Mouse (Mus musculus) heart, embryonic 12.5 days (tissue): ENCODE measurements around the gene Hyal3. TPM values are rescaled to one million over a fixed set of nuclear protein-coding genes. Genes with fewer than 3 reads are reported as not detected.
A peak's percentile ranks its signal among the peaks of the same experiment; 100 is the strongest.

Source experiments
- ATAC-seq: fragments of 200-750 bp; cut with Nextera tagmentation; 2 replicates; pipeline ENCODE4 v1.8.0; 2017; ENCODE audit warnings: moderate TSS enrichment, moderate library complexity; ENCODE audit not compliant: insufficient number of reproducible peaks, low FRiP score
- H3K27ac ChIP-seq: fragments of 300-500 bp; sonication (generic); 2 replicates; pipeline ENCODE4 v1.5.1; 2016; ENCODE audit warnings: mild to moderate bottlenecking, moderate library complexity; ENCODE audit not compliant: poor library complexity, severe bottlenecking
- H3K27me3 ChIP-seq: fragments of 300-500 bp; sonication (generic); replicated peaks from 2 replicates; pipeline ENCODE4 v1.6.1; 2016; ENCODE audit warnings: mild to moderate bottlenecking, moderate library complexity
- H3K36me3 ChIP-seq: fragments of 300-500 bp; sonication (generic); 2 replicates; pipeline ENCODE4 v1.6.1; 2016; ENCODE audit warnings: mild to moderate bottlenecking, moderate library complexity
- H3K4me1 ChIP-seq: fragments of 300-500 bp; sonication (generic); replicated peaks from 2 replicates; pipeline ENCODE4 v1.6.1; 2016; ENCODE audit warnings: mild to moderate bottlenecking
- H3K4me2 ChIP-seq: fragments of 300-500 bp; sonication (generic); 2 replicates; pipeline ENCODE4 v1.6.1; 2016; ENCODE audit warnings: mild to moderate bottlenecking, moderate library complexity
- H3K4me3 ChIP-seq: fragments of 300-500 bp; sonication (generic); 2 replicates; pipeline ENCODE4 v1.5.1; 2016; ENCODE audit warnings: mild to moderate bottlenecking
- H3K9ac ChIP-seq: fragments of 300-500 bp; sonication (generic); 2 replicates; pipeline ENCODE4 v1.6.1; 2016; ENCODE audit warnings: mild to moderate bottlenecking, moderate library complexity
- H3K9me3 ChIP-seq: fragments of 300-500 bp; sonication (generic); replicated peaks from 2 replicates; pipeline ENCODE4 v1.6.1; 2016; ENCODE audit warnings: mild to moderate bottlenecking, moderate library complexity
- WGBS: fragments of 180-500 bp; shearing (Covaris S2); methylation state at CpG from one replicate; pipeline ENCODE4 v1.1.7; 2016; 5-methylcytosine and 5-hydroxymethylcytosine counted together
- polyA plus RNA-seq: library from polyadenylated mRNA; unstranded; fragments of >200 nt; fragmentation: Nextera tagmentation; extraction: Ambion mirVana; gene quantifications from 2 replicates; pipeline ENCODE4 v1.2.1, GENCODE M21; 2016

Hyal3 gene
- polyA plus RNA-seq, 1 experiment from 2014 or later: 0.64 TPM

DNA sequence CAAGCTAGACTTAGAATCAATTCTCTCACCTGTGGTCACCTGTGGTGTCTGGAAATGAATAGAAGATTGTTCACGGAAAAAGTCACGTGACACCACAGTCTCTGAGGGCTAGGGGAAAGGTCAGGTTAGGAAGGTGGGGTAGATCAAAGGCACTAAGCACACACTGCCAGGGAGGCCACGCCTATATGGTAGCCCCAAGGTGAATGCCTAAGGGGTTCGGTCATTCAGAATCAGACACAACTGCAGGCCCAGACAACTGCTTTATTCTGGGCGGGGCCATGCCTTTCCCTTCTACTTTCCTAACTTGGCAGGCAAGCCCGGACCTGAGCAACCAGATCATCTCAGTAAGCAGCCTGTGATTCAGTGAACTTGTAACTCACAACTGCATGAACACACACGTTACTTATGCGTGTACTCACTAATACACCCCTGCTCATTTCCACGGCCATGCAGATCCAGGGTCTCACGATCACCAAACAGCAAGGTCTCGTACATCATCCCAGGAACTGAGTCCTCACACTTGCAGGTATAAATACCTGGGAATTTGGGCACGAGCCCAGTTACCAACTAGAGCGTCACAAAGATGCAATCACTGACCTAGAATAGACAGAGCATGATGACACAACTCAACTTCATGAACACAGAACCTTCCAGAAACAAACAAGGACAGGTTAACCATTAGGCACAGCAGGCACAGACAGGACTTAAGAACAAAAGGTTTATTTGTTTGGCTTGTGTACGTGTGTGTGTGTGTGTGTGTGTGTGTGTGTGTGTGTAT is 4.8 kb upstream of the Hyal3 start:
- Histone ChIP-seq H3K9ac (no peak overlapping the region), H3K27me3 (no peaks in the 10 kb centered on the region), H3K4me3 (no peak overlapping the region), H3K27ac (no peak overlapping the region), H3K4me2 (no peak overlapping the region), H3K4me1 (peaks cover 43% of the 10 kb centered on the region), H3K9me3 (no peaks in the 10 kb centered on the region), H3K36me3 (peaks cover 40% of the 10 kb centered on the region)
- 85% methylated on average over 14 of the region's 14 CpGs for WGBS
- ATAC-seq: no peak

DNA sequence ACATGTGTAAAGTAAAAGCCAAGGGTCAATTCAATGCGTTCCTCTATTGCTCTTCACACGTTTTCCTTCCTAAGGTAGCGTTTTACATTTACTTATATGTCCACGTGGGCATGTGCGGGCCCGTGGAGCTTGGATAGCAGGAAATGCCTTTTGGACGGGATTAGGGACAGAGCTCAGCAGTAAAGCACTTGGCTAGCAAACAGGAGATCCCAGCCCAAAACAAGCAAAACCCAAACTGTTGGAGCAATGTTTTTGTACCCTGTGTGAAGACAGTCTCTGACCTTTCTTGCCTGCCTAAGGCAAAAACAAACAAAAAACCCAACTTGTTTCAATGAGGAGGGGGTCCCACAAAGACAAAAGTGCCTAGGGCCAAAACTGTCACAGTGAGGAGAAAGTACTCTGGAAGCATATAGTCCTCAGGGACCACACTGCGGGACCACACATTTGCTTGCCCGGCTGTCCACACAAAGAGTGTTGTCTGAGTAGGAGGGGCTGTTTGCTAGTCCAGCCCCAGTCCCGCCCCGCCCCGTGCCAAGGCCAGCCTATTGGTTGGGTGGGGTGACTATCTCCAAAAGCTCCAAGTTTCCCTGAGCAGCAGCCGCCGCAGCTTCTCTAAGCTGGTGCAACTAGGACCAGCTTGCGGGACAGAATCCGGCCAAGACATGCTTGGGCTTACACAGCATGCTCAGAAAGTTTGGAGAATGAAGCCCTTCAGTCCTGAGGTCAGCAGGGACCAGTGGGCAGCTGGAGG is 4.1 kb upstream of the Hyal3 start, which contains the start of gene Hyal1:
Gene Hyal1, plus strand, starts transcription at position 571 of the 751 bp plus-strand sequence.
- Histone ChIP-seq H3K27ac (no peak within 1 kb of the TSS; the same call in 1 of the 2 replicates), H3K36me3 (peaks cover 32% of the 10 kb centered on the region), H3K4me3 (peak within 1 kb of the TSS; percentile 40), H3K4me2 (peak within 1 kb of the TSS; percentile 70), H3K4me1 (peaks cover 40% of the 10 kb centered on the region), H3K27me3 (no peaks in the 10 kb centered on the region), H3K9me3 (no peaks in the 10 kb centered on the region), H3K9ac (peak within 1 kb of the TSS; percentile 58)
- peak; percentile 84 for ATAC-seq
- WGBS: 26% methylated on average over 16 of the region's 16 CpGs

- Histone ChIP-seq H3K4me2 (no peak overlapping the region), H3K4me1 (peaks cover 38% of the 10 kb centered on the region), H3K9ac (no peak overlapping the region), H3K27me3 (no peaks in the 10 kb centered on the region), H3K4me3 (no peak overlapping the region), H3K27ac (no peak overlapping the region), H3K9me3 (no peaks in the 10 kb centered on the region), H3K36me3 (peaks cover 19% of the 10 kb centered on the region)
- WGBS: 89% methylated on average over 10 of the region's 10 CpGs
- ATAC-seq: no peak
Measured at GRCm38 (mm10) chr9:107577871-107578270, 2.7 kb upstream of the Hyal3 start.

DNA sequence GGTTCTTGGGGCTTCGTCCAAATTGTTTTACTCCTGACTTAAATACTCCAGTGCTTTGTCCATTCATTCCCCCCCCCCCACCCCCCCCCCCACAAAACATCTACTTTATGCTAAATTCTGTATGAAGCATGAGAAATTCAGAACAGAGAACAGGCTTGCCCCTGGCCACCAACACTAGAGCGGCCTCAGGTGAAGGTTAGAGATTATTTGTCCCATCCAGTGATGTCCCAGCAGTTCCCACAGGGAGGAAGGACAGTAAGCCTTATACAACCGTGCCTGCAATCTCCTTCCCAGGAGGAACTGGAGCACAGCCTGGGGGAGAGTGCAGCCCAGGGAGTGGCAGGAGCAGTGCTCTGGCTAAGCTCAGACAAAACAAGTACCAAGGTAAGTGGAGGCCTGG is 2.0 kb upstream of the Hyal3 start, which contains the start of gene Naa80:
Gene Naa80, plus strand, starts transcription at position 301 of the 400 bp plus-strand sequence.
- WGBS: 69% methylated on average over 3 of the region's 3 CpGs
- no peak within 1 kb of the TSS for H3K27ac ChIP-seq
- H3K9ac ChIP-seq: peak within 1 kb of the TSS; percentile 14; the same call in 1 of the 2 replicates
- H3K36me3 ChIP-seq: peaks cover 19% of the 10 kb centered on the region
- no peaks in the 10 kb centered on the region for H3K9me3 ChIP-seq
- no peaks in the 10 kb centered on the region for H3K27me3 ChIP-seq
- 0 out of 2 replicates have a peak within 1 kb of the TSS, but pooled peaks have one; percentile 94 for H3K4me2 ChIP-seq
- H3K4me3 ChIP-seq: no peak within 1 kb of the TSS
- H3K4me1 ChIP-seq: peaks cover 38% of the 10 kb centered on the region
- ATAC-seq: no peak

DNA sequence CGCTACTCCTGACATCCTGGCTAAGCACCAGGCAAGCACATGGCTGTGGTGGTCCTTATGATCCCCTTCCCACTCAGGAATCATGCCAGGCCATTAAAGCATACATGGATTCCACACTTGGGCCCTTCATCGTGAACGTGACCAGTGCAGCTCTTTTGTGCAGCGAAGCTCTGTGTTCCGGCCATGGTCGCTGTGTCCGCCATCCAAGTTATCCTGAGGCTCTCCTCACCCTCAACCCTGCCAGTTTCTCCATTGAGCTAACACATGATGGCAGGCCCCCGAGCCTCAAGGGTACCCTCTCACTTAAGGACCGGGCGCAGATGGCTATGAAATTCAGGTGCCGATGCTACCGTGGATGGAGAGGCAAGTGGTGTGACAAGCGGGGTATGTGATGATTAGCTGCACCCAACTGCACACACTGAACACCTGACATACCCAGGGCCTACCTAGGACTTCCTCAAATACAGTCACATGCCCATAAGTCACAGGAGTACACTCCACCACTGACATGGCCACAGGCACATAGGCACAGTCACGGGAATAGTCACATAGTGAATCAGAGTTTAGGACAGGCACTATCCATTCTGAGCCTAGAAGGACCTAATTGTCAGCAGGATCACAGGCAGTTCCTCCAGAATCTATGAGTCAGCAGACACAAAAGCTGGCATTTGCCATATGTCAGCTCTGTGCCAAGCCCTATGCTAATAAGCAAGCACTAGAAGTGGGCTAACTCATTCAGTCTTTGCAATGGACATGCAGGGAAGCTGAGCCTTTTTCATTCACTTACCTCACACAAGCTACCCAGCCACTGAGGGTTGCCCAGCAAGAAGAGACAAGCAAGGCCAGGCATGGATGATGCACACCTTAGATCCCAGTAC is 1.4 kb upstream of the Hyal3 start:
- Histone ChIP-seq H3K9ac (peak overlapping the region; percentile 14; the same call in 1 of the 2 replicates), H3K36me3 (peaks cover 19% of the 10 kb centered on the region), H3K4me1 (peaks cover 38% of the 10 kb centered on the region), H3K4me3 (no peak overlapping the region), H3K27me3 (no peaks in the 10 kb centered on the region), H3K27ac (no peak overlapping the region), H3K4me2 (0 out of 2 replicates have a peak overlapping the region, but pooled peaks have one; percentile 94), H3K9me3 (no peaks in the 10 kb centered on the region)
- no peak for ATAC-seq
- 90% methylated on average over 14 of the region's 14 CpGs for WGBS

DNA sequence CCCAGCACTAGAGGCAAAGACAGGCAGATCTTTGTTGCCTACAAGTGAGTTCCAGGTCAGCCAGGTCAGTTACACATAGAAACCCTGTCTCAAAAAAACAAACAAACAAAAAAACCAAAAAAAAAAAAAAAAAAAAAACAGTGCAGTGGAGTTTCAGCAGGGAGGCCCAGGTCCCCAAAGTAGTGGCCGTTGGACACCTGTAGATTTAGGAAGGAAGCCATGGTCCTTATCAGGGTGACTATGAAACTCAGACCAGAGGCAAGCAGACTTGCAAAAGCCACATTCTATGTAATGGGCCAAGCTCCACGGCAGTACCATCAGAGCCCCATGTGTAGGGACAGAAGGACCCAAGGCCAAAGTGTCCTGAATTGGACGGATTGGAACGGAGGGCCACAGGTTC is 966 bp downstream of the Hyal3 start:
- Histone ChIP-seq H3K4me3 (peak overlapping the region; percentile 67), H3K4me1 (peaks cover 37% of the 10 kb centered on the region), H3K9me3 (no peaks in the 10 kb centered on the region), H3K36me3 (peaks cover 11% of the 10 kb centered on the region), H3K9ac (peak overlapping the region; percentile 87; the same call in 1 of the 2 replicates), H3K4me2 (peak overlapping the region; percentile 94), H3K27ac (no peak overlapping the region), H3K27me3 (no peaks in the 10 kb centered on the region)
- WGBS: 77% methylated on average over 4 of the region's 4 CpGs
- no peak for ATAC-seq

GRCm38 (mm10) chr9:107582509-107583062 is 2.0 kb downstream of the Hyal3 start:
- H3K4me1 ChIP-seq: peaks cover 29% of the 10 kb centered on the region
- H3K4me3 ChIP-seq: no peak overlapping the region
- no peak overlapping the region for H3K4me2 ChIP-seq
- no peak overlapping the region for H3K27ac ChIP-seq
- no peak for ATAC-seq
- no peak overlapping the region for H3K9ac ChIP-seq
- WGBS: 85% methylated on average over 7 of the region's 7 CpGs
- peaks cover 11% of the 10 kb centered on the region for H3K36me3 ChIP-seq
- H3K27me3 ChIP-seq: no peaks in the 10 kb centered on the region
- H3K9me3 ChIP-seq: no peaks in the 10 kb centered on the region

DNA sequence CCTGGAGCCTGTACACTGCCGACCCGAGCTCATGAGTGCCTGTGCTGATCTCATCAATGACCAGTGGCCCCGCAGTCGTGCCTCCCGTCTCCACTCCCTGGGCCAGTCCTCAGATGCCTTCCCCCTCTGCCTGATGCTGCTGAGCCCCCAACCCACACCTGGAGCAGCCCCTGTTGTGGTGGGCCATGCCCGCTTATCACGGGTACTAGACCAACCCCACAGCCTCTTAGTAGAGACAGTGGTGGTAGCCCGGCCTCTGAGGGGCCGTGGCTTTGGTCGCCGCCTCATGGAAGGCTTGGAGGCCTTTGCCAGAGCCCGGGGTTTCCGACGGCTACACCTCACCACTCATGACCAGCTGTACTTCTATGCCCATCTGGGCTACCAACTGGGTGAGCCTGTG is 2.6 kb downstream of the Hyal3 start:
- WGBS: 88% methylated on average over 14 of the region's 14 CpGs
- peaks cover 29% of the 10 kb centered on the region for H3K4me1 ChIP-seq

DNA sequence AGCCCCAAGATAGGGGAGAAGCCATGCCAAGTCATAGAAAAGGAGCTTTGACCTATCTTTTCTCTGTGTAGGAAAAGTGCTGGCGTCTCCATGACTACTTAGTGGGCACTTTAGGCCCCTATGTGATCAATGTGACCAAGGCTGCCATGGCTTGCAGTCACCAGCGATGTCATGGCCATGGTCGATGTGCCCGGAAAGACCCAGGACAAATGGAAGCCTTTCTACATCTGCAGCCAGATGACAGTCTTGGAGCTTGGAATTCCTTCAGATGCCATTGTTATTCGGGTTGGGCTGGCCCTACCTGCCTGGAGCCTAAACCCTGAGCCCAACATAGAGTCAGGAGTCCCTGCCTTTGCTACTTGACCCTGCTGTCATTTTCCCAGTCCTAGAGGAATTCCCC is 5.9 kb downstream of the Hyal3 start:
- Histone ChIP-seq H3K4me2 (peak overlapping the region; percentile 24), H3K27ac (peak overlapping the region; percentile 41), H3K36me3 (peaks cover 36% of the 10 kb centered on the region), H3K9ac (no peak overlapping the region), H3K27me3 (no peaks in the 10 kb centered on the region), H3K4me3 (no peak overlapping the region), H3K4me1 (peaks cover 45% of the 10 kb centered on the region), H3K9me3 (no peaks in the 10 kb centered on the region)
- ATAC-seq: no peak
- WGBS: 87% methylated on average over 5 of the region's 5 CpGs

More for the DNA sequence above, 2.6 kb downstream of the Hyal3 start:
- H3K9ac ChIP-seq: no peak overlapping the region
- no peak for ATAC-seq
- H3K9me3 ChIP-seq: no peaks in the 10 kb centered on the region
- no peak overlapping the region for H3K4me2 ChIP-seq
- H3K36me3 ChIP-seq: peaks cover 11% of the 10 kb centered on the region
- no peak overlapping the region for H3K27ac ChIP-seq
- no peak overlapping the region for H3K4me3 ChIP-seq
- H3K27me3 ChIP-seq: no peaks in the 10 kb centered on the region

DNA sequence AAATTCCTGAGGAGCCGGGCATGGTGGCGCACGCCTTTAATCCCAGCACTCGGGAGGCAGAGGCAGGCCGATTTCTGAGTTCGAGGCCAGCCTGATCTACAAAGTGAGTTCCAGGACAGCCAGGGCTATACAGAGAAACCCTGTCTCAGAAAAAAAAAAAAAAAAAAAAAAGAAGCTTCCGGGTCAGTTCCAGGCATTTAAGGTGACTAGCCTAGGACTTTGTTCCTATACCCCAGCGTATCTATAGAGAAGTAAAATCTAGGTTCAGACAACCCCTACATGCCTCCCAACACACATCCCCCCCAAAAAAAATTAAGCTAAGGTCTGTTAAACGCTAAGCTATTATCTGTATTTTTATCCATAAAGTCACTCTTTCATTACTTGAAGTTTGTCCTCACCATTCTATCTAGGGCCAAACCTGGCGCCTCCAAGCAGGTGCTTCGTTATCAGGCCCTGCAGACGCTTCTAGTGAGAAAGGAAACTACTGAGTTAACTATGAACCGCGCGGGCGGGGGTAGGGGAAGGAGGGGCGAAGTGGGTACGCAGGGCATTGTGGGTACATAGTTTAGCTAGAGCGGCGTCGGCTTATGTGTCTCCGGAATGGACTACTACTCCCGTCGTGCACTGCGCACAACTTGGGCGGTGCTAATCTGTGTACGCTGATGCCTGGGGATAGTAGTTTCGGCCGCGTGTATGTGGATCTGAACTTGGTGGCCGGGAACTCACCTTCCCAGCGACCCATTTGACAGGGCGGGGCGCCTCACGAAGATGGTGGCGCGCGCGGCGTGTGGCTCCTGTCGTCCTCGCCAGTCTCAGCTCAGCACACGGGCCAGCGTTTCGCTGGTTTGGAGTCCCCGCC is 6.6 kb downstream of the Hyal3 start, which contains the start of gene Ifrd2:
Gene Ifrd2, plus strand, starts transcription at position 669 of the 859 bp plus-strand sequence.
- ATAC-seq: peak; percentile 97
- peak within 1 kb of the TSS; percentile 72 for H3K27ac ChIP-seq

More for the DNA sequence above, 6.6 kb downstream of the Hyal3 start, which contains the start of gene Ifrd2:
- H3K4me2 ChIP-seq: peak within 1 kb of the TSS; percentile 84
- 11% methylated on average over 46 of the region's 46 CpGs for WGBS
- peak within 1 kb of the TSS; percentile 84 for H3K4me3 ChIP-seq
- H3K4me1 ChIP-seq: peaks cover 38% of the 10 kb centered on the region
- no peaks in the 10 kb centered on the region for H3K27me3 ChIP-seq
- H3K9ac ChIP-seq: peak within 1 kb of the TSS; percentile 85
- H3K36me3 ChIP-seq: peaks cover 43% of the 10 kb centered on the region
- no peaks in the 10 kb centered on the region for H3K9me3 ChIP-seq
